Mouse (Mus musculus): Measurements from ENCODE around the gene 5830411N06Rik.

DNA sequence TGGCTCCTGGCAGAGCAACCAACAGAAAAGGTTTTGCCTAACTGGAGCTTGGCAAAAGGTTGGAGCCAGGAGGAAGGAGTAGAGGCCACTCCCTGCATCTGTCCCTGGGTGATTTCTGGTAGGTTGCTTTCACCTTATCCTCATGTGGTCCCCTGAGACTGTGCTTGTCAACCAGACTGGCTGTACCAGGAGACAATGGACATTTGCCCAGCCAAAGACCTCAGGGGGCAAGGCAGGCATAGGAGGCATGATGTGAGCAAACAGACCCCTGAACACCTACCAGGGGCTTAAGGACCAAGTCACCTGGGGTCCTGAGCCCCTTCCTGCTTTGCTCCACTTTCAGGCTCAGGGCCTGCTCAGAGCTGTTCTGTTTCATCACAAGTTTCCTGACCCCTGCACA, 41.2 kb upstream of the 5830411N06Rik start, which contains the start of gene Olfr524:
- no peak for TF ChIP-seq POLR2A (IDR thresholded peaks at IDR 0.05; ENCODE audit: low read depth, low read length)
- TF ChIP-seq CTCF (conservative IDR thresholded peaks at IDR 0.05; ENCODE audit: insufficient read depth, insufficient read length, low read depth, low read length) = no peak

Data from kidney, adult 2 months (tissue).